Mouse (Mus musculus) forebrain, embryonic 13.5 days (tissue): ENCODE results near the gene Lyrm1. TPM values are rescaled to one million over a fixed set of nuclear protein-coding genes. Genes with fewer than 3 reads are reported as not detected.

Experiments
- ATAC-seq: fragments of 200-750 bp; cut with Nextera tagmentation; 2 replicates; pipeline ENCODE4 v1.8.0; 2017
- H3K27ac ChIP-seq: fragments of 300-500 bp; sonication (generic); 2 replicates; pipeline ENCODE4 v1.5.1; 2015; ENCODE audit warnings: inconsistent platforms, mild to moderate bottlenecking, moderate library complexity
- H3K27me3 ChIP-seq: fragments of 300-500 bp; sonication (generic); 2 replicates; pipeline ENCODE4 v1.6.1; 2015; ENCODE audit warnings: mild to moderate bottlenecking, inconsistent platforms
- H3K36me3 ChIP-seq: fragments of 300-500 bp; sonication (generic); 2 replicates; pipeline ENCODE4 v1.6.1; 2015; ENCODE audit warnings: mild to moderate bottlenecking, inconsistent platforms; ENCODE audit not compliant: poor library complexity, severe bottlenecking
- H3K4me1 ChIP-seq: fragments of 300-500 bp; sonication (generic); 2 replicates; pipeline ENCODE4 v1.6.1; 2015; ENCODE audit warnings: inconsistent platforms
- H3K4me2 ChIP-seq: fragments of 300-500 bp; sonication (generic); 2 replicates; pipeline ENCODE4 v1.6.1; 2015; ENCODE audit warnings: inconsistent platforms, mild to moderate bottlenecking, moderate library complexity
- H3K4me3 ChIP-seq: fragments of 300-500 bp; sonication (generic); 2 replicates; pipeline ENCODE4 v1.5.1; 2015; ENCODE audit warnings: mild to moderate bottlenecking, inconsistent platforms
- H3K9ac ChIP-seq: fragments of 300-500 bp; sonication (generic); 2 replicates; pipeline ENCODE4 v1.6.1; 2015; ENCODE audit warnings: mild to moderate bottlenecking, inconsistent platforms
- H3K9me3 ChIP-seq: fragments of 300-500 bp; sonication (generic); replicated peaks from 2 replicates; pipeline ENCODE4 v1.6.1; 2016; ENCODE audit warnings: inconsistent platforms
- WGBS: fragments of 180-500 bp; shearing (Covaris S2); methylation state at CpG from one replicate; pipeline ENCODE4 v1.1.7; 2015; 5-methylcytosine and 5-hydroxymethylcytosine counted together
- polyA plus RNA-seq: library from polyadenylated mRNA; unstranded; fragments of >200 nt; fragmentation: Nextera tagmentation; extraction: Ambion mirVana; gene quantifications from 2 replicates; pipeline ENCODE4 v1.2.1, GENCODE M21; 2015

The Lyrm1 gene
- polyA plus RNA-seq, 1 experiment from 2014 or later = 13.9 TPM

DNA sequence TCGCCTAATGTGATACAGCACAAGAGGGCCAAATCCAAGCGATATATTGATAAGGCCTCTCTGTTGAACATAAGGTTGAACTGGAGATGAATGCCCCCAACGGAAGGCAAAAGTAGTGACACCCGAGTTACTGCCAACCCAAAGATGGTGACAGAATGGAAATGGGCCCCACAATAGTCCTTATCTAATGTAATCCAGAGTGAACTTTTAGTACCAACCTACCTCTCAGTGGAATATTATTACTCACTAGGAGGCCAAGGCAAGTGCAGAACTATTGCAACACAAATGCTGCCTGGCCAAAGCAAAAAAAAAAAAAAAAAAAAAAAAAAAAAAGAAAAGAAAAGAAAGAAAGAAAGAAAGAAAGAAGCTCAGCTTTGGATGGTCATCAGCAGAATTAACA lies 2.9 kb upstream of the Lyrm1 start:
- no peak for ATAC-seq
- 96% methylated on average over 4 of the region's 4 CpGs for WGBS
- no peak overlapping the region for H3K4me2 ChIP-seq

DNA sequence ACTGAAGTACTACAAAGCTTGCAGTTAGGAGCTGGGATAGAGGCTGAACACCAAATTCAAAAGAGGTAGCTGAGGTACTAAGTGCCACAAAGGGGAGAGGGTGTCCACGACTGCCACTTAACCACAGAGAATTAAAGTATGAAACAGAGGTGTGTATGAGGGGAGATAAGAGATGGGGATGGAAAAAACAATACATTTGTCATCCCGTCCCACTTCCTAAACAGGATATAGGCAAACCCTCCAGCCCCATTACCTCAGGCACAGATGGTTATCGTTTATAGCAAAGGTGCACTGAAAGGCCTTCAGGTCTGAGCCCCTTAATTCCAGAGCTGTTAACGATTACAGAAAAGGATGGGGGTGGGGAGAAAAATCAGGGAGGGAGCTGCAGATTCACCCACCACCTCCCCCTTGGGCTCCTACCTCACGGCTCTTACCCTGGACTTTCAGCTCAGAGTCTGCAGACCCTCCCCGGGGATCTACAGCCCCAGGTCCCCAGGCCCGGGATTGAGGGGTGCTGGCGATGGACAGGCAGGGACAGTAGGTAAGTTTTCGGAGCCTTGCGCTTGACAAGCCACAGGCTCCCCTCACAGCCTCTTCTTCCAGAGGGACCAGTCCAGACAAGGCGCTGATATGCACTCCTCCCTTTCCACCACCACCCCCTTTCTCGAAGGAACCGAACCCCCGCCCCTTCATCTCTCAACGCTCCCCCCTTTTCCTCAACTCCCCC lies 680 bp upstream of the Lyrm1 start:
- Histone ChIP-seq H3K4me1 (peaks cover 22% of the 10 kb centered on the region), H3K27ac (peak overlapping the region; percentile 96), H3K9me3 (no peaks in the 10 kb centered on the region), H3K4me2 (peak overlapping the region; percentile 82), H3K27me3 (no peaks in the 10 kb centered on the region), H3K9ac (peak overlapping the region; percentile 88), H3K4me3 (peak overlapping the region; percentile 74), H3K36me3 (no peaks in the 10 kb centered on the region)
- ATAC-seq = peak; percentile 67
- under 1% methylated on average over 15 of the region's 15 CpGs for WGBS

More for the DNA sequence above, 2.9 kb upstream of the Lyrm1 start:
- Histone ChIP-seq H3K4me1 (peaks cover 22% of the 10 kb centered on the region), H3K27me3 (no peaks in the 10 kb centered on the region), H3K27ac (no peak overlapping the region), H3K9me3 (no peaks in the 10 kb centered on the region), H3K9ac (no peak overlapping the region), H3K4me3 (no peak overlapping the region), H3K36me3 (no peaks in the 10 kb centered on the region)

DNA sequence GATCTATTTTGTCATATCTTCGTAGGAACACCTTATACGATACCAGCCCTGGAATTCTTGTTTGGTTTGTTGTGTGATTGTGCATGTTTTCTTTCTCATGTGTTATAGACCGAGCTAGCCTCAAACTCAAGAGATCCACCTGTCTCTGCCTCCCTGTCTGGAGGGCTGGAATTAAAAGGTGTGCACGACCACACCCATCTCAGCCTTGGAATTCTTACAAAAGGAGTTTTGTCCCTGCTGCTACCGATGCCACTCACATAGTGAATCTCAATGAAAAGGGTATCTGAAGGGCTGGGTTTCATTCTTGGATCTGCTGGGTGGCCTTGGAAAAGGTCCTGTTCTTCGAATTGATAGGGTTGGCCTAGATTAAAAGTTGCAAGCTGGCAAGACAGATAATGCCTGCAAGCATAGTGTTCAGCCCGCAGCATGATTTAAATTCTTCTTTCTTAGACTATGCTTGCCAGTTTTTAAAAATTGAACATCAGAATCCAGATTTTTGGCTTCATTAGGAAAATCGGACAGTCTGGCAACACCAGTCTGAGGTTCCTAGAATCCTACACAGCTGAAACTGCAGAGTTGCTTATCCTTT lies 2.0 kb downstream of the Lyrm1 start:
- WGBS = 92% methylated on average over 8 of the region's 8 CpGs
- ATAC-seq = no peak
- Histone ChIP-seq H3K4me3 (no peak overlapping the region), H3K9me3 (no peaks in the 10 kb centered on the region), H3K9ac (no peak overlapping the region), H3K27ac (no peak overlapping the region), H3K4me2 (no peak overlapping the region), H3K36me3 (no peaks in the 10 kb centered on the region), H3K4me1 (peaks cover 22% of the 10 kb centered on the region), H3K27me3 (no peaks in the 10 kb centered on the region)

DNA sequence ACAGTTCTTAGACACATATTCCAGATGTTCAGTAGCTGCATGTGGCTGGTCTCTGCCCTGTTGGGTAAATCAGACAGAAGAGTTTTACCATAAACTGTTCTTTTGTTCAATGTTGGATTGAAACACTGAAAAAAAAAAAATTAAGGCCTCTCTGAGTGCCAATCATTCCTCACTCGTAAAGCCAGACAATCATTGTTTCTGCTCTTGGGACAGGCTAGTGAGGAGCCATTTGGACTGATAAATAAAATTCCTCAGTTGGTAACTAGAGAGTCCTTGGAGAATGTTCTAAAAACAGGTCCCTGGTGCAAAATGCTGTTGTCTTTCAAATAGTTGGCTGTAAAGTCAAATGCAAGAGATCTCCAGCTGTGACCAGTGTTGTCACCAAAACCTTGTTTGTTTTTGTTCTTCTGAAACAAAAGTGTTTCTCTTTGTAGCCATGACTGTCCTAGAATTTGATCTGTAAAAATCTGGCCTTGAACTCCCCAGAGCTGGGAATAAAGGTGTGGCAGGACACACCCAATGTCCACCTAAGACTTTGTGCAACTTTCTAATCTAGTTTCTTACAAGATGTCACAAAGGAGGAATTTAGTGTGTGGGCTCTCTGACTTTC lies 2.7 kb downstream of the Lyrm1 start:
- no peaks in the 10 kb centered on the region for H3K36me3 ChIP-seq
- 77% methylated on average over 1 of the region's 1 CpGs for WGBS
- peaks cover 22% of the 10 kb centered on the region for H3K4me1 ChIP-seq
- no peak overlapping the region for H3K9ac ChIP-seq
- no peak overlapping the region for H3K4me3 ChIP-seq
- no peak for ATAC-seq
- H3K27ac ChIP-seq = no peak overlapping the region
- no peak overlapping the region for H3K4me2 ChIP-seq
- H3K27me3 ChIP-seq = no peaks in the 10 kb centered on the region
- no peaks in the 10 kb centered on the region for H3K9me3 ChIP-seq

DNA sequence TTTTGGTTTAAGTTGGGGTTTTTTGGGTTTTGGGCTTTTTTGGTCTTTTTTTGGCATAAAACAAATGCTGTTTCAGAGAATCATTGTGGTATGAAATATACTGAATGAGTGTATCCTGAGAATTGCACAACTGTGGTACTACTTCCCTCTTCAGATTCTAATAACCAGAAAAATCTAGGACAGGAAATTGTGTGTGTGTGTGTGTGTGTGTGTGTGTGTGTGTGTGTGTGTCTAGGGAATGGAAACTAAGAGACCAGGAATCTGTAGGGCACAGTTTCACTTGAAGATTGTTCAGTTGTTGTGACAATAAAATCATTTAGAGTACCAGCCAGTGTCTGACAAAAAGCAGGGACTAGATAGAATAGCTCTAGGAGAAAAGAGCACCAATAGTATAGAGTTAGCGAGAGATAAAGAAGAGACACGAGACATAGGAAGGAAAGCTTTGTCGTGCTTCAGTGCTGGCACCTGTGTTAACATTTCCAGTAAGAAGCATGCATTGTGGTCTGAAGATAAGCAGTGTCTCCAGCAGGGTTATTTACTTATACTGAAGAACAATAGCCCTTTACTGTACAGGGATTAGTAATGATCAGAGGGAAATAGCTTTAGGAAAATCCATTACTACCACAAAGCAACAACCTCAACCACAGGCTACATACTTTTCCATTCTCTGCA lies 3.9 kb downstream of the Lyrm1 start:
- H3K4me1 ChIP-seq = peaks cover 15% of the 10 kb centered on the region
- WGBS = 77% methylated on average over 3 of the region's 3 CpGs
- no peak overlapping the region for H3K4me3 ChIP-seq
- ATAC-seq = no peak
- H3K27ac ChIP-seq = no peak overlapping the region
- H3K36me3 ChIP-seq = no peaks in the 10 kb centered on the region
- H3K9ac ChIP-seq = no peak overlapping the region
- H3K4me2 ChIP-seq = no peak overlapping the region
- no peaks in the 10 kb centered on the region for H3K9me3 ChIP-seq
- no peaks in the 10 kb centered on the region for H3K27me3 ChIP-seq

DNA sequence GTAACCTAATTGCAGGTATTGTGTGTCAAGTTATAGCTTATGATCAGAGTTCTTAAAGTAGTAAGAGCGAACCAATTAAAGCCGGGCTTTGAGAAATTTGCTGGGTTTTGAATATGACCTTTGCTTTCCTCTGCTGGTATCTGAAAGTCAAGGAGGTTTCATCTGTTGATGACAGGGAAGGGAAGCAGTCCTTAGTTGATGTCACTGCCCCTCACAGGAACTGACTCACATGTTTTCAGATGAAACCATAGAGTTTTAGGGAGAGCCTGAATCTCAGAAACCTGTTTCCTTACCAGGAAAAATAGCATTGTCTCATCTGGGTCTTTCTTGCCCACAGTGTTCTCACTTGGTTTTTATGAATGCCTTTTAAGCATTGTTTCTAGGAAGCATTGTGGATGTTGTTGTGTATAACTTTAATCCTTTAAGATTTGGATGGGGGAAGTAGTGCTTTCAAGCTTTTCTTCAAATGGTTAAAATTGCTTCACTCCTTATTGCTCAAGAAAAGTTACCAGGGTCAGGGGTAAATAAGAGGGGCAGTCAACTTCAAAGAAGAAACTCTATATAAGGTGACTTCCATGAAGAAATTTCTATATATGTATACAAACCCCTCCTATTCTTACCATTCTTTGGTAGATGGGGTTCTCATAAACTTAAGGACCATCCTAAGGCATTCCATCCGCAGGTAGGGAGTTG lies 11.0 kb downstream of the Lyrm1 start:
- WGBS = 92% methylated on average over 3 of the region's 3 CpGs
- no peaks in the 10 kb centered on the region for H3K27me3 ChIP-seq
- H3K27ac ChIP-seq = no peak overlapping the region
- no peaks in the 10 kb centered on the region for H3K4me1 ChIP-seq
- H3K4me2 ChIP-seq = no peak overlapping the region
- no peak overlapping the region for H3K4me3 ChIP-seq
- H3K9ac ChIP-seq = no peak overlapping the region
- H3K36me3 ChIP-seq = no peaks in the 10 kb centered on the region
- no peaks in the 10 kb centered on the region for H3K9me3 ChIP-seq
- no peak for ATAC-seq

DNA sequence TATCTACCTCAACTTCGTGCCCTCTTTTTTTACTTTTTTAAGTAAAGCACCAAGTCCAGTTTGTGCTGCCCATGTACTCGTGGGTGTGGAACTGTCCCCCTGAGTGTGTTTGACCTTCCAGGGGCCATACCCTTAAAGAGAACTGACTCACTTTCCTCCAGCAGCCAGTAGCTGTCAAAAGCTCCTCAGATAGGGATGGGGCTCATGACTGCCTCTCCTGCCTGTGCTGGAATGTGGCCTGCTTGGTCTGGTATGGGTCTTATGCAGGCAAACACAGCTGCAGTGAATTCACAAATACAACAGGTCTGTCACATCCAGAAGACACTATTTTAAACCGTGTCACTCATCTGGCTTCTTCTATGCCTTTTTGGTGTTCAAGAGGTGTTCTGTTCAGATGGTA lies 16.1 kb downstream of the Lyrm1 start:
- WGBS = 75% methylated on average over 3 of the region's 3 CpGs
- no peaks in the 10 kb centered on the region for H3K36me3 ChIP-seq
- H3K4me3 ChIP-seq = no peak overlapping the region
- H3K27ac ChIP-seq = no peak overlapping the region
- no peak overlapping the region for H3K9ac ChIP-seq
- no peaks in the 10 kb centered on the region for H3K9me3 ChIP-seq
- no peaks in the 10 kb centered on the region for H3K27me3 ChIP-seq
- H3K4me2 ChIP-seq = no peak overlapping the region
- no peaks in the 10 kb centered on the region for H3K4me1 ChIP-seq
- no peak for ATAC-seq

DNA sequence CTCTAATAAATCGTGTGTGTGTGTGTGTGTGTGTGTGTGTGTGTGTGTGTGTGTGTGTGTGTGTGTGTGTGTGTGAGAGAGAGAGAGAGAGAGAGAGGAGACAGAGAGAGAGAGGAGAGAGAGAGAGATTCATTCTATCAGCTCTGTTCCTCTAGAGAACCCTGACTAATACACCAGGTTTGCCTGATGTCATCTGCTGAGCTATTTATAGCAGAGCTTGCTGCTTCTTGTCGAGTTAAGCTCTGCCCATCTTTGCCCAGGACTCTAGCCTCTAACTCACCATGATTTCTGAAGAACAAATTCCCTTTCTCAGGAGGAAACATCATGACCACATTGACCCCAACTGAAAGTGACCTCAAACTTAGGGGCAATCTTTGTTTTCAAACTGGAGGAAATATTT lies 24.8 kb downstream of the Lyrm1 start:
- 57% methylated on average over 2 of the region's 2 CpGs for WGBS
- H3K9ac ChIP-seq = no peak overlapping the region
- no peak overlapping the region for H3K4me3 ChIP-seq
- no peaks in the 10 kb centered on the region for H3K9me3 ChIP-seq
- no peak for ATAC-seq
- H3K27ac ChIP-seq = no peak overlapping the region
- no peak overlapping the region for H3K4me2 ChIP-seq
- no peaks in the 10 kb centered on the region for H3K27me3 ChIP-seq
- H3K36me3 ChIP-seq = no peaks in the 10 kb centered on the region
- no peaks in the 10 kb centered on the region for H3K4me1 ChIP-seq

DNA sequence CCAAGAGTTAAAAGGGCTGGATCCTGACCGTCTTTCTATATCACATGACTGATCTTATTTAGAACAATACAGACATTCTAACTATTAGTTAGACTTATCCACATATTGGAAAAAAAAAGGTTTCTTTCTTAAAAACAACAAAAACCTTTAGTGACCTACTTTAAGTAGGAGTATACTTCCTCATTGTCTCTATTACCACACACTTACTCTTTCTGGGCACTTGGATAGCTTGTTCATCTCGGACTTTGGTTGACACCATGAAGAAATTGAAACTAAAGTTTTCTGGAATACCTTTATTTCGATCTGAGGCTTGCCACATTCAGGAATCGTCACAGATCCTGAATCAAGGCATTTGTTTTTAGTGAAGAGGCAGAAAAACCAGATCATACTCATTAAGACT lies 25.4 kb downstream of the Lyrm1 start:
- Histone ChIP-seq H3K4me1 (no peaks in the 10 kb centered on the region), H3K4me2 (no peak overlapping the region), H3K27ac (no peak overlapping the region), H3K36me3 (no peaks in the 10 kb centered on the region), H3K4me3 (no peak overlapping the region), H3K27me3 (no peaks in the 10 kb centered on the region), H3K9me3 (no peaks in the 10 kb centered on the region), H3K9ac (no peak overlapping the region)
- 78% methylated on average over 4 of the region's 4 CpGs for WGBS
- no peak for ATAC-seq

DNA sequence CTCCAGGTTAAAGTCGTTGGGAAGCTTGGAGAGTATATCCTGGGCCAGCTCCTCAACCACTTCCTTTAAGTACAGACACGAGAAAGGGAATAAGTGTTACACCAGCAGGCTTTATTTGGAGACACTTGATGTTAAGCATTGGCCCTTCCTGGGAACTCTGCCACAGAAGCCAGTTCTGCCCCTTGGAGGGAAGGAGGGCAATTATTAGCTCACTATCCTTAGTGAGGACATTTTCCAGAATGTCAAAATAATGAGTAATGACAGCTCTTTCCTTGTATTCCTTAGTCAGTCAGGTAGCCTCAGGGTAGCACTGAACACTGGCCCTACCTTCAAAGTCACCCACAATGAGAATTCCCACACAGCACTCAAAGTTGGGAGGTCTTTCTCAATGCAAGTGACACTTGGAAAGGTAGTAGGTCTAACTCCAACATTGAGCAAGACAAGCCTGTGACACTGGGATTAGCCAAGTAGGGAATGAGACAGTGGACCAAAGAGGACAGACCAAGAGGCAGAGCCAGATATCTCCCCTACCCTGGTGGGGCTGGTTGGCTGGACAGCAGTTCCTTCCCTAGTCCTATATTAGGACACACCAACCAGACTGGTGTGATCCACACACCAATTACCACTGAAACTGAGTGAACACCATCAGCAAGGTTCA lies 33.3 kb downstream of the Lyrm1 start:
- H3K4me2 ChIP-seq = no peak overlapping the region
- H3K4me3 ChIP-seq = no peak overlapping the region
- no peaks in the 10 kb centered on the region for H3K9me3 ChIP-seq
- H3K27me3 ChIP-seq = no peaks in the 10 kb centered on the region
- H3K27ac ChIP-seq = no peak overlapping the region
- H3K4me1 ChIP-seq = no peaks in the 10 kb centered on the region
- WGBS = 64% methylated on average over 2 of the region's 2 CpGs
- no peaks in the 10 kb centered on the region for H3K36me3 ChIP-seq
- no peak overlapping the region for H3K9ac ChIP-seq
- ATAC-seq = no peak

DNA sequence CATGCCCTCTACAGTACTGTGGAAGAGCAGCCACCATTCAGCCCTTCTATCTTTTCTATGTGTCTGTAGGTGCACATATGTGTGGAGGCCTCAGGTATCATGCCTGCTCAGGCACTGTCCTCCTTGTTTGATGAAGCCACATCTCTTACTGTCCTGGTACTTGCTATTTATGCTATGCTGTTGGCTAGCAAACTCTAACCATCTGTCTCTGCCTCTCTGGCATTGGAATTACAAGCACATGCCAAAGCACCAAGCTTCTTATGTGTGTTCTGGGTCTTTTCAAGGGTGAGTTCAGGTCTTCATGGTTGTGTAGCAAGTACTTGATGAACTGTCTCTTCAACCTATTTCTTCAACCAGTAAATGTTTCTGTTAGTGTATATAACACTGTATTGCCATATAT lies 40.7 kb downstream of the Lyrm1 start:
- Histone ChIP-seq H3K9ac (no peak overlapping the region), H3K36me3 (no peaks in the 10 kb centered on the region), H3K4me1 (no peaks in the 10 kb centered on the region), H3K9me3 (no peaks in the 10 kb centered on the region), H3K27me3 (no peaks in the 10 kb centered on the region), H3K4me3 (no peak overlapping the region), H3K4me2 (no peak overlapping the region), H3K27ac (no peak overlapping the region)
- ATAC-seq = no peak
